Mouse (Mus musculus) olfactory bulb, adult 2 months (tissue): ENCODE results near the gene Gas6.

Experiments
- CTCF ChIP-seq: fragments of 200-500 bp; IDR thresholded peaks from 2 replicates; pipeline ENCODE4 v1.5.1; 2012; ENCODE audit warnings: low read depth, mild to moderate bottlenecking, low read length, moderate library complexity; ENCODE audit not compliant: insufficient read depth
- POLR2A ChIP-seq: fragments of 200-500 bp; IDR thresholded peaks from 2 replicates; pipeline ENCODE4 v1.6.1; 2012; ENCODE audit warnings: mild to moderate bottlenecking, low read depth, low read length, moderate library complexity; ENCODE audit not compliant: insufficient read depth

GRCm38 (mm10) chr8:13516011-13516442 is 21.7 kb upstream of the Gas6 start:
- no peak for TF ChIP-seq CTCF
- no peak for TF ChIP-seq POLR2A
